Comparison of ENCODE assay signal across 8 mouse cellular contexts in the genomic region with DNA sequence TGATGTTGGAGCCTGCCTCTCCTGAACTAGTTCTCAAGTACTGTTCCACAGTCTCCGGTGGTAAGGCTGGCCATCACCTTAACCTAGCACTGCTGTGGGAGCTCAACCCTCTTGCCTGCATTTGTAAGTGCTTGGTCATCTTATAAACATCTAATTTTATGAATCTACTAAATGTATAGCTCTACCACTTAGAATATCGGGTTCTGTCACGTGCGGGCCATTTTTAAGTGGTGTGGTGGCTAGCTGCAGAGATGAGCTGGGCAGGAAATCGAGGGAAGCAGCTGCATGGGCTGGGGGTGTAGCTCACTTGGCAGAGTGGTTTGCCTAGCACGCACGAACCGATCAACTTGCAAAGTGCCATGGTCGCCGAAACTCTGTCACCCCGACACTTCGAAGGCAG. TPM values are rescaled to one million over a fixed set of nuclear protein-coding genes. Genes with fewer than 3 reads are reported as not detected.
DNase-seq lines count a peak whose midpoint lies in the region; ATAC-seq and TF ChIP-seq lines count a peak whose summit lies in the region.

No protein-coding gene starts in this region.

- H3K4me3 ChIP-seq in heart, embryonic 14.5 days (ENCODE audit: control insufficient read depth in 1 of 2, insufficient read depth in 1 of 2, low read depth in 1 of 2, low read length in 2 of 2) = peak overlapping the region; percentile 66 to 99
- H3K4me3 ChIP-seq in G1E (ENCODE audit: low read depth, low read length) (peak overlapping the region; percentile 81), macrophage (ENCODE audit: inconsistent target) (peak overlapping the region; percentile 39)

- no peaks in the 10 kb centered on the region for H3K9me3 ChIP-seq in heart, embryonic 14.5 days (ENCODE audit: control insufficient read depth, low read length)
- H3K9me3 ChIP-seq in G1E (replicated peaks) = no peaks in the 10 kb centered on the region

- H3K79me2 ChIP-seq in macrophage (ENCODE audit: inconsistent target) = peaks cover 38% of the 10 kb centered on the region

- no peak for TF ChIP-seq CTCF in G1E (IDR thresholded peaks at IDR 0.05; ENCODE audit: low read depth, low read length)

- intact Hi-C loops in heart, postnatal 14 days (cut with DNase I) = loop anchor here (5.0 kb wide), 1 partner anchor 110 kb away; no protein-coding TSS in a partner anchor

- DNase-seq in heart, postnatal 14 days = no peak
- DNase-seq in G1E (ENCODE audit: low spot score) = no peak
- DNase-seq in ovary, adult 18-20 months (ENCODE audit: low spot score) = no peak
- no peak for DNase-seq in kidney, adult 18-20 months
- DNase-seq in ovary, postnatal 14 days (ENCODE audit: low spot score) = no peak

- peak overlapping the region; percentile 67 for H3K4me2 ChIP-seq in heart, embryonic 14.5 days (ENCODE audit: low read length)

- peaks cover 44% of the 10 kb centered on the region for H3K36me3 ChIP-seq in heart, embryonic 14.5 days (ENCODE audit: control insufficient read depth, insufficient read depth, low read length)
- peaks cover 44% of the 10 kb centered on the region for H3K36me3 ChIP-seq in G1E (replicated peaks)
- H3K36me3 ChIP-seq in macrophage (ENCODE audit: inconsistent target) = no peaks in the 10 kb centered on the region

- H3K9ac ChIP-seq in heart, embryonic 14.5 days (ENCODE audit: low read length) = peak overlapping the region; percentile 87

- no peaks in the 10 kb centered on the region for H3K27me3 ChIP-seq in heart, embryonic 14.5 days (ENCODE audit: control insufficient read depth, insufficient read depth, low read length)
- no peaks in the 10 kb centered on the region for H3K27me3 ChIP-seq in G1E (ENCODE audit: insufficient read depth, low read length)

- WGBS in heart, embryonic 14.5 days = 30% methylated on average over 12 of the region's 12 CpGs
- WGBS in macrophage (ENCODE audit: missing documents) = 31% methylated on average over 12 of the region's 12 CpGs

- no peak for ATAC-seq in heart, embryonic 14.5 days (ENCODE audit: insufficient number of reproducible peaks, insufficient read depth, low FRiP score, low read depth)
- ATAC-seq in G1E (ENCODE audit: extremely low read depth, insufficient number of reproducible peaks, low FRiP score, poor library complexity, severe bottlenecking) = no peak
- peak; percentile 12 for ATAC-seq in granulocyte monocyte progenitor cell, adult 5-6 weeks (replicated peaks; ENCODE audit: poor library complexity, severe bottlenecking)

- peak overlapping the region; percentile 76 to 97 for H3K27ac ChIP-seq in heart, embryonic 14.5 days (replicated peaks in 1 of 2; ENCODE audit: control insufficient read depth in 1 of 2, insufficient read depth in 1 of 2, low read depth in 2 of 2, low read length in 2 of 2)
- peak overlapping the region; percentile 33 for H3K27ac ChIP-seq in macrophage

- H3K4me1 ChIP-seq in heart, embryonic 14.5 days (ENCODE audit: control insufficient read depth in 2 of 2, insufficient read depth in 2 of 2, low read length in 2 of 2) = no peaks in the 10 kb centered on the region
- peaks cover 9% of the 10 kb centered on the region for H3K4me1 ChIP-seq in G1E (ENCODE audit: insufficient read depth, low read depth, low read length)

RNA-seq across cellular contexts. Expression of gene Zrsr2, which starts 1.1 kb away (rescaled TPM):
- 29.5 and 30.9 TPM in 2 replicates for polyA plus RNA-seq in heart, embryonic 14.5 days (2014; fragmentation: Nextera tagmentation; extraction: Ambion mirVana)
- total RNA-seq in heart, postnatal 14 days (2021) = 10 to 100 TPM in 1 of 2 experiments, 1 to 10 TPM in 1; 9.5 to 15.4 TPM
- total RNA-seq in G1E (2014; fragmentation: Nextera tagmentation) (57.5 and 69.0 TPM in 2 replicates), G1E (2017) (28.2 and 43.6 TPM in 2 replicates)
- polyA plus RNA-seq in G1E (2012) (31.9 and 32.0 TPM in 2 replicates), macrophage (2018) (19.2 to 59.9 TPM (median 23.2 TPM) in 3 replicates)
- 28.7 and 44.5 TPM in 2 replicates for total RNA-seq in granulocyte monocyte progenitor cell, adult 5-6 weeks (2014; fragmentation: Nextera tagmentation)
- total RNA-seq in granulocyte monocyte progenitor cell, adult 5-6 weeks (2017) = 42.5 and 65.0 TPM in 2 replicates
- total RNA-seq in macrophage (2018; cell fraction: chromatin; rRNA removed) = 100 to 1,000 TPM; 119 to 255 (median 208) TPM
- total RNA-seq in macrophage (2018; cell fraction: cytosol; rRNA removed) = 10 to 100 TPM; 21.4 to 51.2 (median 31.4) TPM
- total RNA-seq in macrophage (2018; cell fraction: nucleus; rRNA removed) = 100 to 1,000 TPM in 18 of 26 experiments, 10 to 100 TPM in 8; 53.9 to 163 (median 115) TPM

RNA-seq across cellular contexts. Expression of gene Ap1s2, which starts 48.6 kb away (rescaled TPM):
- polyA plus RNA-seq in heart, embryonic 14.5 days (2014; fragmentation: Nextera tagmentation; extraction: Ambion mirVana) = 20.5 and 22.0 TPM in 2 replicates
- total RNA-seq in heart, postnatal 14 days (2021) = 10 to 100 TPM; 17.8 to 19.8 TPM
- 15.4 and 17.1 TPM in 2 replicates for total RNA-seq in G1E (2014; fragmentation: Nextera tagmentation)
- total RNA-seq in G1E (2017) = 20.6 and 21.0 TPM in 2 replicates
- 5.7 and 7.5 TPM in 2 replicates for polyA plus RNA-seq in G1E (2012)
- total RNA-seq in granulocyte monocyte progenitor cell, adult 5-6 weeks (2014; fragmentation: Nextera tagmentation) = 48.8 and 68.5 TPM in 2 replicates
- total RNA-seq in granulocyte monocyte progenitor cell, adult 5-6 weeks (2017) = 32.0 and 38.7 TPM in 2 replicates
- total RNA-seq in macrophage (2018; cell fraction: chromatin; rRNA removed) = 10 to 100 TPM in 24 of 26 experiments, 1 to 10 TPM in 2; 6.1 to 95.8 (median 47.0) TPM
- total RNA-seq in macrophage (2018; cell fraction: cytosol; rRNA removed) = 100 to 1,000 TPM in 3 of 26 experiments, 10 to 100 TPM in 23; 37.6 to 108 (median 75.5) TPM
- total RNA-seq in macrophage (2018; cell fraction: nucleus; rRNA removed) = 100 to 1,000 TPM in 7 of 26 experiments, 10 to 100 TPM in 19; 20.0 to 191 (median 67.2) TPM
- polyA plus RNA-seq in macrophage (2018) = 95.1 to 153 TPM (median 101 TPM) in 3 replicates
